Mouse (Mus musculus): ENCODE results near the gene Add3.
A peak's percentile ranks its signal among the peaks of the same experiment; 100 is the strongest.

Gene Add3

GRCm38 (mm10) chr19:53130399-53131175 is 9.7 kb upstream of the Add3 start:
- no peak for DNase-seq (ENCODE audit: low spot score in 2 of 2)

GRCm38 (mm10) chr19:53132471-53132870 is 7.8 kb upstream of the Add3 start:
- no peak for DNase-seq (ENCODE audit: low spot score in 2 of 2)

GRCm38 (mm10) chr19:53136336-53137090 is 3.7 kb upstream of the Add3 start:
- no peak for DNase-seq (ENCODE audit: low spot score in 2 of 2)

- no peak for DNase-seq (ENCODE audit: low spot score in 2 of 2)
These were observed 3.0 kb upstream of the Add3 start for GRCm38 (mm10) chr19:53137116-53137670.

GRCm38 (mm10) chr19:53140804-53141250 is 584 bp downstream of the Add3 start:
- DNase-seq (ENCODE audit: low spot score in 2 of 2) = peak in 1 of 2 experiments; percentile 24

GRCm38 (mm10) chr19:53141251-53142072 is 1.2 kb downstream of the Add3 start:
- DNase-seq (ENCODE audit: low spot score in 2 of 2) = peak; percentile 68 to 72

GRCm38 (mm10) chr19:53142190-53143107 is 2.2 kb downstream of the Add3 start:
- peak; percentile 99 to 100 for DNase-seq (ENCODE audit: low spot score in 2 of 2)

- DNase-seq (ENCODE audit: low spot score in 2 of 2) = peak in 1 of 2 experiments; percentile 14
These were observed 3.1 kb downstream of the Add3 start for GRCm38 (mm10) chr19:53143108-53143971.

GRCm38 (mm10) chr19:53145075-53145474 is 4.8 kb downstream of the Add3 start:
- DNase-seq (ENCODE audit: low spot score in 2 of 2) = no peak

GRCm38 (mm10) chr19:53149381-53149780 is 9.1 kb downstream of the Add3 start:
- no peak for DNase-seq (ENCODE audit: low spot score in 2 of 2)

- no peak for DNase-seq (ENCODE audit: low spot score in 2 of 2)
These were observed 12.2 kb downstream of the Add3 start for GRCm38 (mm10) chr19:53152451-53152850.

GRCm38 (mm10) chr19:53153096-53153495 is 12.9 kb downstream of the Add3 start:
- DNase-seq (ENCODE audit: low spot score in 2 of 2) = no peak

GRCm38 (mm10) chr19:53154156-53154555 is 13.9 kb downstream of the Add3 start:
- no peak for DNase-seq (ENCODE audit: low spot score in 2 of 2)

GRCm38 (mm10) chr19:53156361-53156760 is 16.1 kb downstream of the Add3 start:
- no peak for DNase-seq (ENCODE audit: low spot score in 2 of 2)

- no peak for DNase-seq (ENCODE audit: low spot score in 2 of 2)
These were observed 16.9 kb downstream of the Add3 start for GRCm38 (mm10) chr19:53157176-53157575.

GRCm38 (mm10) chr19:53159351-53159750 is 19.1 kb downstream of the Add3 start:
- DNase-seq (ENCODE audit: low spot score in 2 of 2) = no peak

GRCm38 (mm10) chr19:53162927-53163326 is 22.7 kb downstream of the Add3 start:
- no peak for DNase-seq (ENCODE audit: low spot score in 2 of 2)

- no peak for DNase-seq (ENCODE audit: low spot score in 2 of 2)
These were observed 24.4 kb downstream of the Add3 start for GRCm38 (mm10) chr19:53164645-53165044.
